39 mouse cellular contexts compared by ENCODE assay signal in the genomic region with DNA sequence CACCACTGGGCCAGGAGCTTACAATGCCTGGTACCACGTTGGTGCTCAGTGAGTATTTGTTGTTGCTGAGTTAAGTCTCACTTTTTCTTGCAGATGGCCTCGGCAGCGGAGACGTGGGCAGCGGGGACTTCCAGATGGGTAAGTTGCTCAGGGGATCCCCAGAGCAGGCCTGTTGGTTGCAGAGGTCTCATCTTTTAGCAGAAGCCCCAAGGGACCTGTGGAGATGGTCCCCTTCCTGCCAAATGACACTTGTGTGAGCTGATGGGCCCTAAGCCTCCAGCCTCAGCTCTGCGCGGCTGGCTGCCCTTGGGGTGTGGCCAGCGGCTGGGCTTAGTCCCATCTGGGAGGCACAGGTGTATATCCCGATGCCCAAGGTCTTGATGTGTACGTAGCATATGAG. TPM values are rescaled to one million over a fixed set of nuclear protein-coding genes. Genes with fewer than 3 reads are reported as not detected.
DNase-seq lines count a peak whose midpoint lies in the region; ATAC-seq and TF ChIP-seq lines count a peak whose summit lies in the region.
"Had no signal": no experiment of that assay in that cellular context is flagged by ENCODE, and none has a peak within 500 bp of the region (broad histone marks: within the 10 kb centered on the region; RNA-seq: fewer than 3 reads in every experiment).

No protein-coding gene starts in this region.

- H3K36me3 ChIP-seq in heart, embryonic 16.5 days (ENCODE audit: control insufficient read depth, insufficient read depth): peaks cover 31% of the 10 kb centered on the region
- H3K36me3 ChIP-seq: forebrain, embryonic 15.5 days had no signal

- no peaks in the 10 kb centered on the region for H3K27me3 ChIP-seq in heart, embryonic 16.5 days (ENCODE audit: control insufficient read depth, insufficient read depth, low read length)
- H3K27me3 ChIP-seq: embryonic facial prominence, embryonic 13.5 days; forebrain, embryonic 15.5 days; Patski had no signal

- H3K9me3 ChIP-seq in heart, embryonic 16.5 days (replicated peaks; ENCODE audit: control insufficient read depth, low read length): no peaks in the 10 kb centered on the region
- H3K9me3 ChIP-seq: embryonic facial prominence, embryonic 13.5 days; forebrain, embryonic 10.5 days; forebrain, embryonic 15.5 days; hindbrain, embryonic 10.5 days had no signal

- intact Hi-C loops in gastrocnemius, adult 2 months (cut with DNase I): no loop called here
- intact Hi-C loops in left cerebral cortex, postnatal 14 days (cut with DNase I): no loop called here

- H3K4me3 ChIP-seq in gastrocnemius, adult 2 months: no peak overlapping the region
- H3K4me3 ChIP-seq in heart, embryonic 16.5 days (ENCODE audit: low read length): no peak overlapping the region
- no peak overlapping the region for H3K4me3 ChIP-seq in brown adipose tissue, adult 24 weeks (ENCODE audit: insufficient read depth, low read depth, low read length)
- H3K4me3 ChIP-seq: embryonic facial prominence, embryonic 13.5 days; forebrain, embryonic 10.5 days; forebrain, embryonic 15.5 days; hindbrain, embryonic 10.5 days; layer of hippocampus, adult 2 months; left cerebral cortex, adult 2 months had no signal

- H3K9ac ChIP-seq in heart, embryonic 16.5 days (ENCODE audit: low read length): no peak overlapping the region
- H3K9ac ChIP-seq: embryonic facial prominence, embryonic 13.5 days; forebrain, embryonic 15.5 days; liver, embryonic 14.5 days had no signal

- H3K4me2 ChIP-seq in heart, embryonic 16.5 days (ENCODE audit: low read depth, low read length): no peak overlapping the region
- H3K4me2 ChIP-seq: embryonic facial prominence, embryonic 13.5 days; forebrain, embryonic 15.5 days had no signal

- peaks cover 59% of the 10 kb centered on the region for H3K4me1 ChIP-seq in heart, embryonic 16.5 days (ENCODE audit: control insufficient read depth, insufficient read depth, low read length)
- peaks cover 48% of the 10 kb centered on the region for H3K4me1 ChIP-seq in brown adipose tissue, adult 24 weeks (ENCODE audit: control insufficient read depth, insufficient read depth, insufficient read length, low read length)
- H3K4me1 ChIP-seq: forebrain, embryonic 15.5 days had no signal

- WGBS in heart, embryonic 16.5 days: 89% methylated on average over 10 of the region's 10 CpGs

- peak overlapping the region; percentile 68 for H3K27ac ChIP-seq in gastrocnemius, adult 2 months
- H3K27ac ChIP-seq in heart, embryonic 16.5 days (ENCODE audit: low read length): 0 out of 2 replicates have a peak overlapping the region, but pooled peaks have one; percentile 10
- peak overlapping the region; percentile 40 for H3K27ac ChIP-seq in brown adipose tissue, adult 24 weeks (replicated peaks; ENCODE audit: low read depth, low read length)
- H3K27ac ChIP-seq: forebrain, embryonic 10.5 days; forebrain, embryonic 15.5 days; left cerebral cortex, adult 2 months; liver, embryonic 14.5 days had no signal

- TF ChIP-seq CTCF in gastrocnemius, adult 2 months (IDR thresholded peaks at IDR 0.05): no peak

- no peak for ATAC-seq in heart, embryonic 16.5 days (replicated peaks; ENCODE audit: extremely low read depth, insufficient read depth, low FRiP score)
- ATAC-seq: forebrain, embryonic 15.5 days; hindbrain, embryonic 16.5 days; Patski had no signal

- peak; percentile 20 for DNase-seq in gastrocnemius, adult 2 months
- no peak for DNase-seq in gastrocnemius, adult 18-20 months (ENCODE audit: low spot score)
- DNase-seq in heart, adult 8-10 months (ENCODE audit: low spot score): no peak
- DNase-seq in A20 (ENCODE audit: low read depth, low spot score): peak; percentile 49
- DNase-seq in left cerebral cortex, postnatal 14 days (ENCODE audit: low spot score in 2 of 2): no peak
- DNase-seq: cerebellum, adult 18-20 months; cerebellum, postnatal 10 days; kidney, adult 2 months; kidney, postnatal 36 days; liver; lung, adult 2 months; lung, postnatal 14 days; midbrain, embryonic 14.5 days; thymus, postnatal 4 days had no signal

RNA-seq across cellular contexts. Expression of a gene that starts 33.6 kb away (rescaled TPM):
- total RNA-seq in gastrocnemius, adult 2 months (2021): 10 to 100 TPM; 55.2 to 77.5 TPM
- 10 to 100 TPM; 53.7 to 61.6 TPM for total RNA-seq in gastrocnemius, adult 18-20 months (2021)
- polyA plus RNA-seq in heart, embryonic 16.5 days (2015; fragmentation: Nextera tagmentation; extraction: Ambion mirVana): 52.0 and 56.3 TPM in 2 replicates
- total RNA-seq in heart, adult 8-10 months (2022): 100 to 1,000 TPM; 124 to 205 (median 189) TPM
- polyA plus RNA-seq in brown adipose tissue, adult 24 weeks (2012; ENCODE audit: insufficient read depth, insufficient read length, missing spikeins): 32.5 and 49.7 TPM in 2 replicates
- total RNA-seq in left cerebral cortex, postnatal 14 days (2021): 10 to 100 TPM; 11.6 to 12.9 TPM
- total RNA-seq: monocyte, adult 5-6 weeks had no signal

RNA-seq across cellular contexts. Expression of a gene that starts 49.1 kb away (rescaled TPM):
- total RNA-seq in gastrocnemius, adult 2 months (2021): not detected
- not detected for total RNA-seq in gastrocnemius, adult 18-20 months (2021)
- not detected in 2 replicates for polyA plus RNA-seq in heart, embryonic 16.5 days (2015; fragmentation: Nextera tagmentation; extraction: Ambion mirVana)
- not detected for total RNA-seq in heart, adult 8-10 months (2022)
- not detected in 2 replicates for polyA plus RNA-seq in brown adipose tissue, adult 24 weeks (2012; ENCODE audit: insufficient read depth, insufficient read length, missing spikeins)
- total RNA-seq in left cerebral cortex, postnatal 14 days (2021): not detected
- total RNA-seq: adrenal gland, postnatal 10 days; common myeloid progenitor, adult 5-6 weeks; gastrocnemius, adult 8-10 months; layer of hippocampus, adult 2 months; layer of hippocampus, postnatal 14 days; left cerebral cortex, adult 2 months; left cerebral cortex, postnatal 36 days; MEL; monocyte, adult 5-6 weeks had no signal
- polyA plus RNA-seq: embryonic facial prominence, embryonic 13.5 days; forebrain, embryonic 10.5 days; forebrain, embryonic 15.5 days; frontal cortex, adult 2 months; hindbrain, embryonic 10.5 days; hindbrain, embryonic 16.5 days; intestine, embryonic 14.5 days; kidney, embryonic 16.5 days; liver, embryonic 14.5 days; midbrain, embryonic 14.5 days; neural tube, embryonic 14.5 days; Patski; small intestine, adult 2 months; stomach, embryonic 14.5 days; thymus, postnatal 0 days had no signal

Comparison
In these comparisons a context has a peak if more than half of its experiments do, and no peak if none do; other contexts are left out.
1. DNase-seq: peak in gastrocnemius, adult 2 months (single experiment) and A20 (single experiment); none in gastrocnemius, adult 18-20 months (single experiment), heart, adult 8-10 months (single experiment) and left cerebral cortex, postnatal 14 days (0 of 2).
2. H3K27ac ChIP-seq: peak in every context shown above with its lines; median percentile 68 in gastrocnemius, adult 2 months; 40 in brown adipose tissue, adult 24 weeks; 10 in heart, embryonic 16.5 days.